Mouse (Mus musculus): ENCODE results near the gene Sh3bp5l.
"Not testable (repeated sequence)": the region's sequence is repeated elsewhere in the genome, so short reads cannot be mapped to it uniquely, and the experiment has no call there.

Gene Sh3bp5l

DNA sequence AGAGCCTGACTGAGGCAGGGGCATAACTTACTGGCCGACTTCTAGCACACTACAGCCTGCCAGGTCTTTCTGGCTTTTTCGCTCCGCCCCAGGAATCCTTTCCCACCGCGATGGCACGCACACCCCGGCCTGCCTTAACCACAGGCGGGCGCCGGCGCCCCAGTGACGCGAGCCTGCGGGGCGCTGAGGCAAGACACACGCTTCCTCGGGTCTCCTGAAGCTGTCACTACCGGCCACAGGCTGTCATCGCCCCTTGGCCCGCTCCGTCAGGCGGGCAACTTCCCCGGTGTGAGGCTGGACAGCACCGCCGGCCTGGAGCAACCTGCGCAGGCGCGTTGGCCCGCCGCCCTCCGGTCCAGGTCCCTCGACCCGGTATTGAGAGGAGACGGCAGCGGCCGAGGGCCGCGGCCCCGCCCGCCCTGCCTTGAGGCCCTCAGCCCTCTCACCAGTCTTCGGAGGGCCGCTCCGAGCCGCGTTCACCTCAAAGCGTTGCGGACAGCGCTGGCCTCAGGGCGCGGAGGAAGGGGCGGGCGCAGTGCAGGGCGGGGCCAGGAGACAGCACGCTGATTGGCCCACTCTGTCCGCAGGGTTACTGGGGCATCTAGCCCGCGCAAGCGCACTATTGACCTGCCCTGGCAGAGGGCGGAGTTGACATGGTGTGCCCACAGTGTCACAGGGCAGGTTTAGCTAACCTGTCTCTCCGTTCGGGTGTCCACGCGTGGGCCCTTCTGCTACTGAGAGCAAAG, 7.5 kb upstream of the Sh3bp5l start:
- DNase-seq (ENCODE audit: low spot score), result peak; percentile 93

DNA sequence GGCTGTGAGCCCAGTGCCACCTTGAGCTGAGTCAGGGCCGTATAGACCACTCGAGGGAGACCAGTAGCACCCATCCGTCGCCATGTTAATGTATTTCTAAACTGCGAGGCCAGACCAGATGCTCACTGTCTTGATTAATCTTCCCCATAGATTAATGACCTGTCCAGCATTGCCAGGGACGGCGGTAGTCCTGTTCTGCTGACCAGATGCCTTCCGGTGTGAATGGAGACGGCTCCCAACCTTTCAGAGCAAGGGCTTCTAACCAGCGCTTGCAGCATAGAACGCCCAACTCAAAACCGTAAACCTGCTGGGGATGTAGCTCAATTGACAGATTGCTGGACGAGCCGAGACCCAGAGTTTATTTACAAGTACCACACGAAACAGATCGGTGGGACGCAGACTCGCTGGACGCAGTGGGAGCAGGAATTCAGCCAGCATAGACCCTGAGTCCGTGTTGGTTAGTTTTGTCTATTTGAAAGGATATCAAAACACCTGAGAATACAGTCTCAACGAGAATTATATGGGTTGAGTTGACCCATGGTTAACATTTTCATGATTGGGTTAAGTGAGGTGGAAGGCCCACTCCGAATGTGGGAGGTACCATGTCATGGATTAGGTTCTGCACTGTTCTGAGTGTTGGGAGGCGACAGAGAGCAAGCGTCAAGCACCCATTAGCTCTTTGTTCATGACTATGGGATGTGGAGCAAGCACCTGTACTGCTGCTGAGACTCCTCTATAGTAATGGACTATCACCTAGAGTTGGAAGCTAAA, 6.8 kb upstream of the Sh3bp5l start:
- DNase-seq (ENCODE audit: low spot score), result no peak

DNA sequence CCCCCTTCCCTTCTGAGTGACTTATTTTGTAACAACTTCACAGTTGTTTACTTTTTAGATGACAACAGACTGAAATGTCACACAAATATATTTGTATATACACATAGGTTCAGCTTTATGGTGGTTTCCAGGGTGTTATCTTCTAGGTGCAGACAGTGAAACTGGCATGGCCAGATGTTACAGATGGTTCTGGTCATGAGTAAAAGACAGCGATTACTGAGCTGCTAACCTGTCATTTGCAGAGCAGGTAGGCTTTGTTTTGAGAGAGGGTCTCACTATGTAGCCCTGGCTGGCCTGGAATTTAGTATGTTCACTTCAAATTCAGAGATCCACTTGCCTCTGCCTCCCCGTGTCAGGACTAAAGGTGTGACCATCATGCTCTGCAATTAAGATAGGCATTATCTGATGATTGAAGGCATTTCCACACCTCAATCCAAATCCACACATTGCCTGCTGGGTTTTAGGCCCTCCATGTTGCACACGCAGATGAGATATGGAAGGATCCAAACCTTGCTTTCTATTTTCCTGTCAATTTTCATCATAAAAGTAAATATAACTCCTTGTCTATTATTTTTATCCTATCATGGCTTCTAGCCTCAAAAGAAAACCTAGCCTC, 5.8 kb upstream of the Sh3bp5l start:
- no peak for DNase-seq (ENCODE audit: low spot score)

DNA sequence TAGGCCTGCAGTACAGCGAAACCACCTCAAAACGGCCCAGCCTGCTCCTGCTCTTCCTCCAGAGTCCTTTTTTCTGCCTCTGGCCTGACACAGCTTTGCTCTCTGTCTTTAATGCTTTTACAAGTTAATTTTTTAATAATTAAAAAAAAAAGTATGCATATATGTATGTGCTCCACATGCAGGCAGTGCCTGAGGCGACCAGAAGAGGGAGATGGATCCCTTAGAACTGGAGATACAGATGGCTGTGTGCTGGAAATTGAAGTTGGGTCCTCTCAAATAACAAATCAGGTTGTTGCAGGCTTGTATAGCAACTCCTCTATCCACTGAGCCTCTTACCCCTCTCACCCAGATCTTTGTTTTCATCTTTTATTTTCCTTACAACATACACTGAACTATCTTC, 3.7 kb upstream of the Sh3bp5l start:
- DNase-seq (ENCODE audit: low spot score), result no peak

DNA sequence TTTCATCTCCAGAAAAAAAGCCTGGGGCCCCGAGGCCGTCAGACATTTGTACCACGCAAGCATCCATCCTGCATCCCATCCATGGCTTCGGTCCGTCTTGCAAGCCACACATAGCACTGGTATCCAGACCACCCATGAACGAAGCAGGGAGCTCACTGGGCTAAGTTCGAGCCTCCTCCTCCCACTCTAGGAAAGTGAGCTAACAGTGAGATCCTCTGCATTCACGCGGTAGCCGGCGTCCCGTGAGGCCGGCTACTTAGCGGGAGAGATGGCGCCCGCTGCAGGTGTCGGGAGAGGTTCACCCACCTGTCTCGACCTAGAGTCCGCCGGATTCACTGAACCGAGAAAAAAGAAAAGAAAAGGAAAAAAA, 633 bp upstream of the Sh3bp5l start:
- DNase-seq (ENCODE audit: low spot score), result no peak

DNA sequence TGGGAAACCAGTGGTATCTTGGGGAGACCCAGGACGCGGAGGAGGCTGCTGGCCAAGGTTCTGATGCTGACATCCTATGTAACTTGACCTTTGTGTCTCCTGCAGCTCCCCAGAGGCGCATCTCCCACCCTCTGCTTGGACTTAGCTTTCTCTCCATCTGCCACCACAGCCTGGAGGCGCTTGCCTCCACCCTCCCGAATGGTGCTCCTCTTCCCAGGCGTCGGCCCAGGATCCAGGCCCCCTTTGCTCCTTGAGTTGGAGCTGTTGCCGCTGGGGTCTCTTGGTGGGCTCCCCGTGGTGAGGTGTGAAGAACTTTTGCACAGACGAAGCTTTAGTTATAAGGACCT, 598 bp downstream of the Sh3bp5l start:
- DNase-seq (ENCODE audit: low spot score), result no peak

DNA sequence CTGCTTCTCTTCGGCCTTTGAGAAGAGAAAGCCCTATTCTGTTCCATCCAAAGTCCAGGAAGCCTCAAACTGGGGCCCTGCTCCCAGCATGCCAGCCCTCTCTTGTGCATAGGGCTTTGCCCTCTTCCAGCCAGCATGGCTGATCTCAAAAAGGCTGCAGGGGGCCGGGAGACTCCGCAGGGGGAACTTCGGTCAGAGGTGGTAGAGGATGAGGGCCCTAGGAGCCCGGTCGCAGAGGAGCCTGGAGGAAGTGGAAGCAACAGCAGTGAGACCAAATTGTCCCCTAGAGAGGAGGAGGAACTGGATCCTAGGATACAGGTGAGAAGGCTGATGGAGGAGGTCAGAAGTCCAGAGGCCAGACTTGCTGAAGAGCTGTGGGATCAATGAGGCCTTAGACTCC, 1.0 kb downstream of the Sh3bp5l start:
- no peak for DNase-seq (ENCODE audit: low spot score)

DNA sequence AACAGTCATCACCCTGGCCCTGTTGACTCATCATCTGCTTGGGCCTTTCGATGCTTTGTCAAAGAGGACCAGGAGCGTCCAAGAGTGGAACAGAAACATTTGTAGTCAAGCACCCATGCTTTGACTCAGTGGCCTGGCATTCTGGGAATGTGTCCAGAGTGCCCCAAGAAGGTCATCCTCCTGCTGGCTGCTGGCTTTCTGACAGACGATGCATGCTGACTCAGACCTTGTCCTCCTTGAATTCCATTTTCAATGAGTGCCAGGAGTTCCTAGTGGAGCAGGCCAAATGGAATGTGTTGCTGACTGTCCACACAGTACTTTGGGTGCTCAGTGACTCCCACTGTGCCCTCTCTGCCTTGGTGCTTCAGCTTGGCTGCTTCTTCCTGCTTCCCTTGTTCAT, 4.2 kb downstream of the Sh3bp5l start:
- no peak for DNase-seq (ENCODE audit: low spot score)

DNA sequence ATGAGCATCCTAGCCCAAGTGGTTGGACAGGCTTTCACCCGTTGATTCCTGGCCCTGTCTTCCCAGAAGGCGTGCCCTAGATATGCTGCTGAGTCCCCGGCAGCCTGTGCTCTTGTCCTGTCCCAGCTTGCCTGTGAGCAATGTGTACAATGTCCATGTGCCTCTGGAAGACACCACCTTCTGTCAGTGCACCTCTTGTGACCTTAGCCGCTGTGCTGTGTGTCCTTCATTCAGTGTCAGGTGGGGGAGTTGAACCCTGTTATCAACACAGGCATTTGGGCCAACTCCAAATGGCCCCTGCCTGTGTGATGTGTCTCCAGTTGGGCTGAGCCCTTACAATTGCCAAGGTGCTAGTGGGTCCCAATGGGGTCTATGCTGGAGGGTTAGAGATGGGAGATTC, 16.2 kb downstream of the Sh3bp5l start:
- no peak for DNase-seq (ENCODE audit: low spot score)

DNA sequence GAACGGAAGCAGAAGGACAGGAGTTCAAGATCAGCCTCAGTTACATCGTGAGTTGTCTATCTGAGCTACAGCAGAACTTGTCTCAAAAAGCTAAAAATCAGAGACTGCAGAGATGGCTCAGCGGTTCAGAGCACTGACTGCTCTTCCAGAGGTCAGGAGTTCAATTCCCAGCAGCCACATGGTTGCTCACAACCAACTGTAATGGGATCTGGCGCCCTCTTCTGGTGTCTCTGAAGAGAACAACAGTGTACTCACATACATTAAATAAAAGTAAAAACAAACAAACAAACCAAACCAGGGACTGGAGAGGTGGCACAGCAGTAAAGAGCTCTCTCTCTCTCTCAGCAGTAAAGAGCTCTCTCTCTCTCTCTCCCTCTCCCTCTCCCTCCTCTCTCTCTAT, 20.1 kb downstream of the Sh3bp5l start:
- no peak for DNase-seq (ENCODE audit: low spot score)

DNA sequence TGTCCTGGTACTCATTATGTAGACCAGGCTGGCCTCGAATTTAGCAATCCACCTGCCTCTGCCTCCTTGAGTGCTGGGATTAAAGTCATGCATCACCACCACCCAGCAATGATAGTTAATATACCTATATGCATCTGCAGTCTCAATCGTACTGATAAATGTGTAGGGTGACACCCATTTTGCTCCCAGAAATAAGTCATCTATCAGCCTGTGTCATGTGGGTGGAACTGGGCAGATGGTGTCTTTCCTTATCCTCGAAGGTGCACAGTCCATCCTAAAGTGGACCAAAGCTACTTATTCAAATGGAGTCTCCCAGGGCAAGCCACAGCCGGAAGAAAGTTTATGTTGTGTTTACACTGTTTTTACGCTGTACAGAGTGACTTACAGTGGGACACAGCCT, 20.7 kb downstream of the Sh3bp5l start:
- no peak for DNase-seq (ENCODE audit: low spot score)

DNA sequence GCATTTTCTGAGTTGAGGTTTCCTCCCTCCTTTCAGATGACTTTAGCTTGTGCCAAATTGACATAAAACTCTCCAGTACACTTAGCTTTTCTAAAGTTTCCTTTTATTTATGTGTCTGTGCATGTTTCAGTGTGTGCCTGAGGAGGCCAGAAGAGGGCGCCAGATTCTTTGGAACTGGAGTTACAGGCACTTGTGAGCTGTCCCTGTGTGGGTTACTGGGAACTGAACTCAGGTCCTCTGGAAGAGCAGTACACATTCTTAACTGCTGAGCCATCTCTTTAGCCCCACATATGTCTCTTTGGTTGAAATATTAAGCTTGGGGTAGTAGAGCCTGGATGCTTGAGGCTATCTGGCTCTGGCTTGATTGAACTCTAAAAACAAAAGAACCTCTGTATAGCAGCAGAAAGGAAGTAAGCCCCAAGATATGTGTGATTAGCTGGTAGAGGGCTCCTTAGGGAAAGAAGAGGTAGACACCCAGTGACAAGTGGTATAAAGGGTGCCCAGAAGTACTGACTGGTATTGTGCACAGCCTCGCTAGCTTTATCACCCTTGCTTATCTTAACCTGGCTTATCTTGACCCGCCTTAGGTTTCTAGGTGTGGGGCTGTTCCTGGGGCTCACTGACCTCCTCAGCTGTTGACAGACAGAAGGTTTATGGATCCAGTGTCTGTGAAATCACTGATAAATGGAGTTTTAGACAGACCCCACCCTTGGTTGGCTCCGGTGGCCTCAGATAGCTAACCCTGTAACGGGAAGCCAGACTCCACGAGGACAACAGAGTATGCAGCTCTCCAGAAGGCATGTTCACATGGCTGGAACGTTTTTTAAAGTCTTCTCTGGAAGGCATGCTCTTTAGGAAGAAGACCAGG, 22.4 kb downstream of the Sh3bp5l start:
- DNase-seq (ENCODE audit: low spot score), result no peak

DNA sequence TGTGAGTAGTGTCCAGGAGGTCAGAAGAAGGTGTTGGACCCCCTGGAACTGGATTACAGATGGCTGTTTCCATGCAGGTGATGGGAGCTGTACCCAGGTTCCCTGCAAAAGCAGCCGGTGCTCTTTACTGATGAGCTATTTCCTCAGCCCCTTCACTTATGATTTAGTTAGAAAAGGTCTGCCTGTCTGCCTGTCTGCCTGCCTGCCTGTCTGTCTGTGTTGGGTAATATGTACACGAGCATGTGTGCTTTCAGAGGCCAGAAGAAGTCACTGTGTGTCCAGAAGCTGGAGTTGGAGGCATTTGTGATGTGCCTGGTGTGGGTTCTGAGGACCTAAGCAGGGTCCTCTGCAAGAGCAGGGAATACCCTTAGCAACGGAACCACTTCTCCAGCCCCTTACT, 23.2 kb downstream of the Sh3bp5l start:
- no peak for DNase-seq (ENCODE audit: low spot score)

DNA sequence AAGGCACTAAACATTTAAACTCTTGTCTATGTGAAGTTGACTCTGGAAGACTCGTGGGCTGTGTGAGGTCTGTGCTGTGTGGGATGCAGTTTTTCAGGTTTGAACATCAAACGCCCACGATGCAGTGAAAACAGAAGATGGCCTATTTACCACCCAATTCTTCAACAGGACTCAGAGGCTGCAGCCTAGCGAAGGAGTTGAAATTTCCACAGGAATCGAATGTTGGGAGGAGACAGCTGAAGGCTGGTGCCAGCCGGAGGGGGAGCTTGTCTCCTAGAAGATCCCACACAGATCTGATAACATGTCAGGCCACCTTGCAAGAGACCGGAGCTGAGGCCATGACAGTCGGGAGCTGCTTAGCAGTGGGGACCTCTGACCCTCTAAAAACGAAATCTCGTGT, 24.0 kb downstream of the Sh3bp5l start:
- DNase-seq (ENCODE audit: low spot score), result no peak

DNA sequence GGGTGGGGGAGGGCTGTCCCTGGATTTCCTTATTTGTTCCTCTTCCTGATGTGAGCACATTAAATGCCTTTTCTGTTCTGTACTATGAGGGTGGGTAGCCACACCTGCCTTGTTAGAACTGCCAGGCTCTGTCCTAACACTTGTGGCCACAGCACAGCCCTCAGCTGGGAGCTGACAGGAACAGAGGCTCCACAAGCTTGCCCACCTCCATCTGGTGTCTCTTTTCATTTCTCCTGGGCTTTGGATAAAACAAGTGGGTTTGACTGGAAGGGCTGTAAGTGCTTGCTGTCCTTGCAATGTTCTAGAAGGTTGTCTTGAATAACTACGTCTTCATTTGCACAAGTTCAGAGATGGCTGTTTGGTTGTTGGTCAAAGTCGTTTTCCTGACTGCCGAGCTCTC, 24.4 kb downstream of the Sh3bp5l start:
- DNase-seq (ENCODE audit: low spot score), result no peak

DNA sequence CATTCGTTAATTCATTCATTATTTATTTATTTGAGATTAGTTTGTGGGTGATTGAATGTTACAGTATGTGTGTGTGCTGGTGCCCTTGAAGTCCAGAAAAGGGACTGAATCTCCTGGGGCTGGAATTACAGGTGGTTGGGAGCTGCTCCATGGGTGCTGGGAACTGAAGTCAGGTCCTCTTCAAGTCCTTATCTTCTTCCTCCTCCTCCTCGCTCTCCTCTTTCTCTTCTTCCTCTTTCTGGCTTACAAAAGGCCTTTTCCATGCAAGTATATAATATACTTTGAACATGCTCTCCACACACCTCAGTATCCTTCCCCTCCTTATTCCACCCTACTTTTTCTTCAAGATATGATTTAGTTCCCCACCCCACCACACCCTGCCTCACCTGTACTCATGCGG, 26.5 kb downstream of the Sh3bp5l start:
- DNase-seq (ENCODE audit: low spot score), result no peak

DNA sequence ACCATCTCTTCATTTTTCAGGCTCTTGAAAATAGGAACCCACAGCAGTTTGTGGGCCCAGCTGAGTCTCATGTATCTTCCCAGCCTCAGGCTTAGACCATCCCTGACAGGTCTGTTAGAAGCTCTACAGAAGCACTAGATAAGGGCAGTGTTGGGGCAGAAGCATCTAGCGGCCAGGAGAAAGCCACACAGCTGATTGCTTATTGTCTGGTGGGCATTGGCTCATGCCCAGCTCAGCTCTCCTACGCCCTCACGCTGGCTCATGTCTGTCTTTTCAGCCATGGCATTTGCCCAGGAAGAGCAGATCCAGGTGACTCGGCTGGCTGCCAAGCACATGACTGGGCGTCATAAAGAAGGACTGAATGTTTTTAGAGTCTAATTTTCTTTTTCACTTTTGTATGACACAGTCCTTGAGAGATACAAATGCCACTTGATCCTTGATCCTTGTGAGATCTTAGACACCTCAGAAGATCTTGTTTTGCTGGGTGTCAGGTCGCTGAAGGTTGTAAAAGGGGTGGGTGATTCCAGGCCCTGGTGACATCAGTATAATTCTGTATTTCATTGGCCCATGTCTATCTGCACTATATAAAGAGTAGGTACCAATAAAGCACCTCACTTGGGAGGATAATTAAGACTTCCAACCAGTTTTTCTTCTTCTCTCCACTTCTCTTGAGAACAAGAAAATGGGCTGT, 27.5 kb downstream of the Sh3bp5l start:
- no peak for DNase-seq (ENCODE audit: low spot score)

DNA sequence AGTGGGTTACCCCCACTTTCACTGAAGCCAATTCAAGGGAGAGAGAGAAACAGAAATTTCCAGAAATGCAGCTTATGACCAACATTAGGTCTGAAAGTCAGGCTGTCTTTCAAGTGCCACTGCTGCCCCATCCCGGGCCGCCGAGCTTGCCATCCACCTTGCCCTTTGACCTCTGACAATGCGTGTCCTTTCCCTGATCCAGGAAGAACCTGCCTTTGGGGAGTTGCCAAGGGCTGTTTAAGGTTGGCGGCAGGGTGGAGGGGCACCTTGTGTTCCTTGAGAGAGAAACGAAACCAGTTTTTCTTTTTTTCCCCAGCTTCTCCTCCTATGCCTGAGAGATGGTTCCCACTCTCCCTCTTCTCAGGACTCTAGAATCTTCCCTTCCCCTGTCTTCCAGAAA, 32.0 kb downstream of the Sh3bp5l start:
- not testable (repeated sequence) for DNase-seq (ENCODE audit: low spot score)

DNA sequence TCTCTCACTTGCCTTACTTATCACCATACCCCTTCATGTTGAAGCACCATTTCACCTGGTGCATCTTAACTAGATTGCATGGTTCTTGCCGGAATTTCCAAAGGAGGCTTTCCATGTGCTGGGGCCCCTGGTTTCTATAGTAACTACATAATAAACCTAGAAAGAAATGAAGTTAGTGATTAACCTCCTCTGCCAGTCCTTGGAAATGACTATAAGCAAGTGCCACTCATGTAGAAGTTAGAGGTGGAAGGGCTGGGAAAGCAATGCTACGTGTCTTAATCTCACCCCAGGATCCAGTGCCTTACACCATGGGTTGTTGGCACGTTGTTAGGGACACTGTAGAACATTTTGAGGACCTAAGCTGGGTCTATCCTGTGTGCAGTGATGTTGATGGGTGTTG, 33.9 kb downstream of the Sh3bp5l start:
- DNase-seq (ENCODE audit: low spot score), result no peak

DNA sequence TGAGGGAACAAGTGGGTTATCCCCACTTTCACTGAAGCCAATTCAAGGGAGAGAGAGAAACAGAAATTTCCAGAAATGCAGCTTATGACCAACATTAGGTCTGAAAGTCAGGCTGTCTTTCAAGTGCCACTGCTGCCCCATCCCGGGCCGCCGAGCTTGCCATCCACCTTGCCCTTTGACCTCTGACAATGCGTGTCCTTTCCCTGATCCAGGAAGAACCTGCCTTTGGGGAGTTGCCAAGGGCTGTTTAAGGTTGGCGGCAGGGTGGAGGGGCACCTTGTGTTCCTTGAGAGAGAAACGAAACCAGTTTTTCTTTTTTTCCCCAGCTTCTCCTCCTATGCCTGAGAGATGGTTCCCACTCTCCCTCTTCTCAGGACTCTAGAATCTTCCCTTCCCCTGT, 35.7 kb downstream of the Sh3bp5l start:
- DNase-seq (ENCODE audit: low spot score), result not testable (repeated sequence)

DNA sequence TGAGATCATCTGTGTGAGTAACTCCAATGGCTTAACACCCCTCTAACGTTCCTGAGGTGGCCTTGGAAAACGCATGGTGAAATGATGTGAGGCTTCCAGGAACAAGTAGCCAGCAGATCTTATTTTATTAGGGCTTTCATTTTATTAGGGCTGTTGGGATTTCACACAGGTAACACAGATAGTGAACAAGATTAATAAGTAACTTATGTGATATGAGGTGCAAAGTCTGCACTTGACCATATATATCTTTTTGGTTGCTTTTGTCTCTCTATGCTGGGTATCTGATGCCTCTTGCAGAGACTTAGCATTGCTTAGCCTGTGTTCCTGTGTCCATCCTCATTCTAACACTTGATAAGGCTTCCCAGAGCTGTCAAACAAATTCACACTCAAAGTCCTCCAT, 46.7 kb downstream of the Sh3bp5l start:
- no peak for DNase-seq (ENCODE audit: low spot score)

DNA sequence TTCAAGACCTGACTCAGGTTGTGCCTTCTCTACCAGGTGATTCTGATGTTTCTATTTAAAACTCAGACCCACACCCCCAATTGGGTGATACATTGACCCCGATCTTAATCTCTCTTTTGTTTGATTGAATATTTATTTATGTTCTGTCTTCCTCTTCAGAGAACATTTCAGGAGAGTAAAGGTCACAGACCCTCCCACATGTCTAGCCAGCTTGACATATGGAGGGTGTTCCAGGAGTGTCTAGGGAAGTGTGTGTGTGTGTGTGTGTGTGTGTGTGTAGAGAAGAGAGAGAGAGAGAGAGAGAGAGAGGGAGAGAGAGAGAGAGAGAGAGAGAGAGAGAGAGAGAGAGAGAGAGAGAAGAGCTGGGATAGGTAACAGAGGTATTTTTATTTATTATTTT, 47.2 kb downstream of the Sh3bp5l start:
- DNase-seq (ENCODE audit: low spot score), result no peak
